Mouse (Mus musculus): ENCODE results near the gene Clcc1. TPM values are rescaled to one million over a fixed set of nuclear protein-coding genes. Genes with fewer than 3 reads are reported as not detected.
"Not testable (repeated sequence)": the region's sequence is repeated elsewhere in the genome, so short reads cannot be mapped to it uniquely, and the experiment has no call there.

Clcc1 gene
- 59.2 and 62.8 TPM in 2 replicates for polyA plus RNA-seq (2016; fragmentation: Nextera tagmentation; extraction: Ambion mirVana)

DNA sequence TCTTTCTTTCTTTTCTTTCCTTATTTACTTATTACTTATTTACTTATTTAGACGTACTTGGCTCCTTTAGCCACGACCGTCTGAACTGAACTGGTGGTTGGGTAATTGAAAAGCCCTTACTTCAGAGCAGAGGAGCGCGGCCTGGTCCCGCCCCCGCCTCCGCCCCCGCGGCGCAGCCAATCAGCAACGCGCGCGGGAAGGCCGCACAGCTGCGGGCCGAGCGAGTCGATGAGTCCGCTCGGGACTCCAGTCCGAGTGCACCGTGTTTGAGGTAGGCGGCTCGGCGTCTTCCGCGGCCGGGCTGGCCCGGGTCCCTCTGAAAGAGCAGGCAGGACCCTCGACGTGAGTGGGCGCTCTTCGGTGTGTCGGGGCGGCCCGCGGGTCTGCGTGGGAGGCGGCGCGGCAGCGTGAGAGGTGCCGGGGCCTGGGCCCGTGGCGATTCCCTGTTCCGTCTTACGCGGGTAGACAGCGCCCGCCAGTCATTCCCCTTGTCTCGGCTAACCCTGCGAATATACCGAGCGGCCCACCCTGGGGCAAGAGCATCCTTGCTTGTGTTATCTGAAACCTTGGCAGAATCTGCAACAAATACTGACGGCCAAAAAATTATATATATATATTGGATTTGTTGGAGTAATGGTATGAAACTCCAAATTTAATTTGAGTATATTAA is at the start of gene Clcc1:
Clcc1 (plus strand) TSS at position 204 of the 670 bp plus-strand sequence.
- ATAC-seq (ENCODE audit: low FRiP score) = peak; percentile 97
- WGBS = under 1% methylated on average over 56 of the region's 57 CpGs
- Histone ChIP-seq H3K4me1 (peaks cover 10% of the 10 kb centered on the region), H3K9me3 (replicated peaks) (no peaks in the 10 kb centered on the region), H3K27me3 (no peaks in the 10 kb centered on the region), H3K4me3 (peak within 1 kb of the TSS; percentile 86), H3K36me3 (peaks cover 7% of the 10 kb centered on the region; the same call in 1 of the 2 replicates), H3K9ac (peak within 1 kb of the TSS; percentile 87), H3K27ac (peak within 1 kb of the TSS; percentile 89), H3K4me2 (replicated peaks) (peak within 1 kb of the TSS; percentile 65)

DNA sequence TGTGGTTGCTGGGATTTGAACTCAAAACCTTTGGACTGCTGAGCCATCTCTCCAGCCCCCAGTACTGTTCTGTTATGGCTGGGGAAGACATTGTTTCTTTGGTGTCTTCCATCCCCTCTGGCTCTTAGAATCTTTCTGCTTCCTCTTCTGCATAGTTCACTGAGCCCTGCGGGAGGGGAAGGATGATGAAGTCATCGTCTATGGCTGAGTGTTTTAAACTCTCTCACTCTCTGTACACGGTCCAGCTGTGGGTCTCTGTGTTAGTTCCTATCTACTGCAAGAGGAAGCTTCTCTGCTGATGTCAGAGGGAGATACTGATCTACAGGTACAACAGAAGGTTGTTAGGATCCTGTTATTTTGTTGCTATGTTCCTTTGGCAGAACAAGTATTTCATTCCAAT is 44.8 kb upstream of the Clcc1 start:
- WGBS = 78% methylated on average over 3 of the region's 3 CpGs
- Histone ChIP-seq H3K9me3 (replicated peaks) (no peaks in the 10 kb centered on the region), H3K9ac (no peak overlapping the region), H3K27ac (no peak overlapping the region), H3K36me3 (peaks cover 14% of the 10 kb centered on the region), H3K4me2 (replicated peaks) (no peak overlapping the region), H3K4me3 (no peak overlapping the region), H3K27me3 (no peaks in the 10 kb centered on the region), H3K4me1 (no peaks in the 10 kb centered on the region)
- no peak for ATAC-seq (ENCODE audit: low FRiP score)

- no peaks in the 10 kb centered on the region for H3K4me1 ChIP-seq
- H3K9ac ChIP-seq = no peak overlapping the region
- H3K36me3 ChIP-seq = peaks cover 20% of the 10 kb centered on the region
- no peak overlapping the region for H3K4me3 ChIP-seq
- no peak overlapping the region for H3K27ac ChIP-seq
- no peak overlapping the region for H3K4me2 ChIP-seq (replicated peaks)
- no peak for ATAC-seq (ENCODE audit: low FRiP score)
- H3K9me3 ChIP-seq (replicated peaks) = no peaks in the 10 kb centered on the region
- no peaks in the 10 kb centered on the region for H3K27me3 ChIP-seq
- 91% methylated on average over 5 of the region's 5 CpGs for WGBS
These were observed 19.0 kb upstream of the Clcc1 start for GRCm38 (mm10) chr3:108634761-108635160.

DNA sequence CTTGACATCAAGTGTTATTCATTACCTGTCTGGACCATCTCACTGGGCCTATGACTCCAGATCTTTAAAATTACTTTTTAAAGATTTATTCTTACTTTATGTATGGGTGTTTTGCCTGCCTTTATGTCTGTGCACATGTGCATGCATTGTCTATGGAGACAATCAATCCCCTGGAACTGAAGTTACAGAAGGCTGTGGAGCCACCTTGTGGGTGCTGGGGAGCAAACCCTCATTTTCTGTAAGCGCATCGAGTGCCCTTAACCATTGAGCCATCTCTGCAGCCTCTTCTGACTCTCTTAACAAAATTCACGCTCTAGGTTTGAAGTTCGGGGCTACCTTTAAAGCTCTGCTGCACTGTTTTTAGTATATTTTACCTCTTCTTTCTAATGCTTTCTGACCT is 14.3 kb upstream of the Clcc1 start:
- H3K4me3 ChIP-seq = no peak overlapping the region
- ATAC-seq (ENCODE audit: low FRiP score) = no peak
- 61% methylated on average over 4 of the region's 4 CpGs for WGBS
- no peak overlapping the region for H3K4me2 ChIP-seq (replicated peaks)
- no peaks in the 10 kb centered on the region for H3K9me3 ChIP-seq (replicated peaks)
- H3K27ac ChIP-seq = no peak overlapping the region
- no peaks in the 10 kb centered on the region for H3K4me1 ChIP-seq
- H3K9ac ChIP-seq = no peak overlapping the region
- peaks cover 26% of the 10 kb centered on the region for H3K36me3 ChIP-seq
- no peaks in the 10 kb centered on the region for H3K27me3 ChIP-seq

- H3K27me3 ChIP-seq = no peaks in the 10 kb centered on the region
- no peaks in the 10 kb centered on the region for H3K9me3 ChIP-seq (replicated peaks)
- no peak overlapping the region for H3K4me2 ChIP-seq (replicated peaks)
- H3K36me3 ChIP-seq = peaks cover 36% of the 10 kb centered on the region
- H3K4me1 ChIP-seq = no peaks in the 10 kb centered on the region
- H3K4me3 ChIP-seq = no peak overlapping the region
- ATAC-seq (ENCODE audit: low FRiP score) = no peak
- WGBS = 88% methylated on average over 4 of the region's 4 CpGs
- no peak overlapping the region for H3K9ac ChIP-seq
- H3K27ac ChIP-seq = no peak overlapping the region
These were observed 12.7 kb upstream of the Clcc1 start for GRCm38 (mm10) chr3:108640998-108641397.

GRCm38 (mm10) chr3:108644856-108645255 is 8.9 kb upstream of the Clcc1 start:
- Histone ChIP-seq H3K36me3 (peaks cover 28% of the 10 kb centered on the region), H3K4me1 (no peaks in the 10 kb centered on the region), H3K27me3 (no peaks in the 10 kb centered on the region), H3K4me3 (no peak overlapping the region), H3K27ac (no peak overlapping the region), H3K4me2 (replicated peaks) (no peak overlapping the region), H3K9me3 (replicated peaks) (no peaks in the 10 kb centered on the region), H3K9ac (no peak overlapping the region)
- 90% methylated on average over 3 of the region's 3 CpGs for WGBS
- no peak for ATAC-seq (ENCODE audit: low FRiP score)

- Histone ChIP-seq H3K9ac (no peak overlapping the region), H3K9me3 (replicated peaks) (no peaks in the 10 kb centered on the region), H3K4me2 (replicated peaks) (no peak overlapping the region), H3K36me3 (peaks cover 26% of the 10 kb centered on the region), H3K4me1 (no peaks in the 10 kb centered on the region), H3K27ac (no peak overlapping the region), H3K4me3 (no peak overlapping the region), H3K27me3 (no peaks in the 10 kb centered on the region)
- ATAC-seq (ENCODE audit: low FRiP score) = no peak
- 58% methylated on average over 7 of the region's 7 CpGs for WGBS
These were observed 7.7 kb upstream of the Clcc1 start for GRCm38 (mm10) chr3:108646036-108646435.

- not testable (repeated sequence) for H3K4me2 ChIP-seq (replicated peaks); H3K9ac ChIP-seq; H3K9me3 ChIP-seq (replicated peaks); H3K27ac ChIP-seq; H3K4me1 ChIP-seq; H3K27me3 ChIP-seq; H3K4me3 ChIP-seq; ATAC-seq (ENCODE audit: low FRiP score)
- WGBS = 47% methylated on average over 5 of the region's 5 CpGs
- peaks cover 22% of the 10 kb centered on the region for H3K36me3 ChIP-seq
These were observed 6.0 kb upstream of the Clcc1 start for GRCm38 (mm10) chr3:108647681-108648080.

- H3K4me3 ChIP-seq = no peak overlapping the region
- no peak overlapping the region for H3K9ac ChIP-seq
- H3K27me3 ChIP-seq = no peaks in the 10 kb centered on the region
- WGBS = 21% methylated on average over 9 of the region's 9 CpGs
- 0 out of 2 replicates have a peak, but pooled peaks cover 5% of the 10 kb centered on the region for H3K36me3 ChIP-seq
- H3K27ac ChIP-seq = no peak overlapping the region
- H3K9me3 ChIP-seq (replicated peaks) = no peaks in the 10 kb centered on the region
- no peak for ATAC-seq (ENCODE audit: low FRiP score)
- H3K4me1 ChIP-seq = peaks cover 10% of the 10 kb centered on the region
- H3K4me2 ChIP-seq (replicated peaks) = peak overlapping the region; percentile 32
These were observed 659 bp upstream of the Clcc1 start for GRCm38 (mm10) chr3:108652866-108653642.

DNA sequence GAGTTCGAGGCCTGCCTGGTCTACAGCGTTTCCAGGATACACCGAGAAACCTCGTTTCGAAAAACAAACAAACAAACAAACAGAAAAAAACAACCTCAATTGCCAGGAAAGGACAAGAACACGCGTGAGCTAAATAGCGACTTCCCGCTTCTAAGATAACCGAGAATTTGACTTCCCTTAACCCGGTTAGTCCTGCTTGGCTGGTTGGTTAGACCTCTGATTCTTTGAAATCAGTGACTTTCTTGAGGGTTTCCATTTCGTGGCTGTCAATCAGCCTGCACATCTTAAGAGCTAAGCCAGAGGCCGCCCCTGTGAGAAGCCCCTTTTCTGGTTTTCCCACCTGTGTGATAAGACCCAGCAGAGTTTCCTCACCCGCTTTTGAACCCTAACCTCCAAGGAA is 853 bp downstream of the Clcc1 start:
- H3K36me3 ChIP-seq = peaks cover 9% of the 10 kb centered on the region; the same call in 1 of the 2 replicates
- peaks cover 10% of the 10 kb centered on the region for H3K4me1 ChIP-seq
- no peak for ATAC-seq (ENCODE audit: low FRiP score)
- no peaks in the 10 kb centered on the region for H3K9me3 ChIP-seq (replicated peaks)
- peak overlapping the region; percentile 65 for H3K4me2 ChIP-seq (replicated peaks)
- 32% methylated on average over 14 of the region's 14 CpGs for WGBS
- H3K9ac ChIP-seq = peak overlapping the region; percentile 87
- H3K4me3 ChIP-seq = peak overlapping the region; percentile 86
- no peak overlapping the region; the same call in 1 of the 2 replicates for H3K27ac ChIP-seq
- no peaks in the 10 kb centered on the region for H3K27me3 ChIP-seq

- H3K36me3 ChIP-seq = peaks cover 10% of the 10 kb centered on the region; the same call in 1 of the 2 replicates
- H3K27ac ChIP-seq = no peak overlapping the region
- ATAC-seq (ENCODE audit: low FRiP score) = no peak
- peaks cover 10% of the 10 kb centered on the region for H3K4me1 ChIP-seq
- 80% methylated on average over 7 of the region's 7 CpGs for WGBS
- no peaks in the 10 kb centered on the region for H3K27me3 ChIP-seq
- H3K9me3 ChIP-seq (replicated peaks) = no peaks in the 10 kb centered on the region
- H3K4me3 ChIP-seq = no peak overlapping the region
- H3K9ac ChIP-seq = no peak overlapping the region
- peak overlapping the region; percentile 65; the same call in 1 of the 2 replicates for H3K4me2 ChIP-seq (replicated peaks)
These were observed 1.8 kb downstream of the Clcc1 start for GRCm38 (mm10) chr3:108655486-108655885.

GRCm38 (mm10) chr3:108658612-108659011 is 4.9 kb downstream of the Clcc1 start:
- WGBS = 95% methylated on average over 9 of the region's 9 CpGs
- H3K4me1 ChIP-seq = peaks cover 10% of the 10 kb centered on the region

More at GRCm38 (mm10) chr3:108658612-108659011, 4.9 kb downstream of the Clcc1 start:
- Histone ChIP-seq H3K4me2 (replicated peaks) (no peak overlapping the region), H3K27ac (no peak overlapping the region), H3K9me3 (replicated peaks) (no peaks in the 10 kb centered on the region), H3K9ac (no peak overlapping the region), H3K4me3 (no peak overlapping the region), H3K36me3 (peaks cover 30% of the 10 kb centered on the region), H3K27me3 (no peaks in the 10 kb centered on the region)
- no peak for ATAC-seq (ENCODE audit: low FRiP score)

Measured in hindbrain, embryonic 12.5 days (tissue).